Mouse (Mus musculus) ovary, postnatal 10 days (tissue): Measurements from ENCODE around the gene Brd2.

ENCODE experiments used
- DNase-seq: peaks from one replicate; pipeline ENCODE4 v3.0.0; 2022; ENCODE audit warnings: low spot score

Gene Brd2

DNA sequence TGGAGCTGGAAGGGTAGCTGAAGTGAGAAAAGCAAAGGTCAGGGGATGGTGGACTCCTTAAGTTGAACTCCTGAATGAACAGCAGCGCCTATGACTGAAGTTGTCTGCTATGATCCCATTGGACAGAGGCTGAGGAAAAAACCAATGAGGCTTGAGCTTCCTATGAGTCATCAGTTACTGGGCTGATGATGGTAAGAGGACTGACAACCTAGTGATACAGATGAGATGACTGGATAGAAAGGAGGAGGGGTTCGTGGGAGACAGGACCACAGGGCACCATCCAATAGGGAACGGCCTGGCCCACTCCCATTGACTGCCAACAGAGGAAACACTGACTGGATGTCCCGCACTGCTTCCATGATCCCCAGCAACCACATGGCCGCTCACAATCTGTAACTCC is 42.8 kb downstream of the Brd2 start:
- DNase-seq = no peak

DNA sequence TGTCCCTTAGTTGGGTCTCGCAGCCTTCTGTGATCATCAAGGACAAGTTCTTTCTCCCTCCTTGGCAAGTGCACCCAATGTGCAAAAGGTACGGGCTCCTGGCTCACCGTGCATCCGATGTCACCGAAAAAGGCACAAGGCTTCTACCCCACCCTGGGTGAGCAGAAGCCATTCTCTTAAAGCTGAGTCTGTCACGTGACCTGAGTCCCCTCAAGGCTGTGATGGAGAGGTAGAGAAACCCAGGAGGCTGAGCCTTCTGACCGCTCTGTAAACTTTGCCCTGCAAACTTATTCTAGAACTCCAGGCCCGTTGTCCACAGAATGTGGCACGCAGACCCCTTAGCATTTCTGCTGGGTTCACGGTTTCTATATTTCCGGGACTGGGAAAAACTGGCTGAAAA is 43.4 kb downstream of the Brd2 start:
- no peak for DNase-seq

DNA sequence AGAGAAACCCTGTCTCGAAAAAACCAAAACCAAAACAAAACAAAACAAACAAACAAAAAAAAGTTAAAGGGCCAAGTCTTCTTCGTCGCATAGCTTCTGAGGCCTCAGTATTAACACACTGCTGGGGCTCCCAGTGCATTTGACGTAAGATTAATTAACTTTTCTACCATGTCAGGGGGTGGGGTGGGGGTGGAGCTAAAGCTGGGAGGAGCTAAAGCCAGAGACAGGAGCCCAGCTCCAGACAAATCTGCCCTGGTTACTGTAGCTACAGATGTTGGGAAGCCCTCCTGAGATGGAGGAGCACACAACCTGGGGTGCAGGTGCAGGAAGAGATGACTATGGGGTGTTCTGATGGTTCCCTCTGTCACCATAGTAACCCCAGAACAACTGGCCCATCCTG is 44.3 kb downstream of the Brd2 start:
- DNase-seq = no peak

DNA sequence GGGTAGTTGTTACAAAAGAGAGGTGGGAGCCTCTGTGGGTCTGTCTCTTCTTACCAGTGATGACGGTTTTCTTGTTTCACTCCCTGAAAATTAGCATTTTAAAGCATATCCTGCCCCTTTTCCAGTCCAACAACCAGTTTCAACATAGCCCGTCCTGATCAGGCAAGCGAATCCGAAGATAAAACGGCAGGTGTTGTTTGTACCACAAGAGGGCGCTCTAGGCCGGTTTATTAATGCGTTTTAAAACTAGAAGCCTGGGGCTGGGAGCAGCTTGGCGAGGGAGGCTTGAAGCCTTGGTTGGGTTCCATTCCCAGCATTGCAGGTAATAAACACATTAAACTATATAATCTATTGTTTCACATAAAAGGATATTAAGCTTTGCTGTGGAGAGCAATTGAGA is 44.9 kb downstream of the Brd2 start:
- DNase-seq = peak; percentile 36

DNA sequence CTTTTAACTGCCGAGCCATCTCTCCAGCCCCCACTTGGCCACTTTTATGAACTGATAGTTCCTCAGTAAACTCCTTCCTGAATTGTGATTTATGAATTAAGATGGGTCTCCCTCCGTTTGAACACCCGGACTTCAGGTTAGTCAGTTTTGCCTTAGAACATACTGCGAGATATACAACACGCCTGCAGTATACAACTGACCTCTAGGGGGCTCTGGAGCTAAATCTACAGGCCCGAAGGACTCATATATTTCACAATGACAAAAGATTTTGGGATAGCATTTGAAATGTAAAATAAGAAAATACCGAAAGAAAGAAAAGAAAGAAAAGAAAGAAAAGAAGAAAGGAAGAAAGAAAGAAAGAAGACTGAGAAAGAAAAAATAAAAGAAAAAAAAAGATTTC is 47.2 kb downstream of the Brd2 start:
- DNase-seq = no peak

DNA sequence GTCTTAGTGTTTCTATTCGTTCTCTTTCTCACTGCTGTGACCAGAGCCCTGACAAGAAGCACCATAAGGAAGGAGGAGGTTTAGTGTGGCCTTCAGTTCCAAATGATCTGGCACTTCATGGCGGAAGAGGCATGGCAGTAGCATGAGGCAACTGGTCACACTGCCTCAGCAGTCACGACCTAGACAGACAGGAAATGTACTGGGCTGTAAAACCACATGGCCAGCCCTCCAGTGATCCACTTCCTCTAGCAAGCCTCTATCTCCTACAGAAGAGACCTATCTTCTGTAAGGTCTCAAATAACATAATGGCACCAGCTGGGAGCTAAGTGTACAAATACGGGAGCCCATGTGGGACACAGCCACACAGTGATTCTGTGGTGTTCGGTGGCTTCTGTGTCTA is 50.3 kb downstream of the Brd2 start:
- no peak for DNase-seq

DNA sequence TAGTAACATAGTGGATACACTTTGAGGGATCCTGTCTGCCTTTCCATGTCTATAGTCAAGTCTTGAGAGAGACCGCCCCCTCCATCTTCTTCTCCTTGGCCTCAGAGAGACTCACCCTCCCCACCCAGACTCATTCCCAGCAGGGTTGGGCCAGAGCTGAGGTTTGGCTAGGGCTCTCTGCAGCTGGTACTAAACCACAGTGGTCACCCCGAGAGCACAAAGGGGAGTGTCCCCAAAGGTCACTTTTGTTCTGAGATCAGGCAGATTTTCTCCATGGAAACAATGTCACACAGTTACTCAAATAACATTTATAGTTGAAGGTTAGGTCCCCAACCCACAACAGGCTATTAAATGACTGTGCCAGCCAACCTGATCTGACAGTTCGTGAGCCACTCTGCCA is 53.6 kb downstream of the Brd2 start:
- no peak for DNase-seq
